Mouse (Mus musculus): Measurements from ENCODE around the gene Asprv1. TPM values are rescaled to one million over a fixed set of nuclear protein-coding genes. Genes with fewer than 3 reads are reported as not detected.

Asprv1 gene
- polyA plus RNA-seq, 1 experiment from 2014 or later: 2,145 TPM

- H3K4me3 ChIP-seq (ENCODE audit: low read depth, low read length): no peak overlapping the region
- H3K4me2 ChIP-seq (replicated peaks; ENCODE audit: low read depth): no peak overlapping the region
- ATAC-seq (ENCODE audit: low FRiP score, low TSS enrichment) (no peak), DNase-seq (ENCODE audit: low spot score) (no peak)
- no peaks in the 10 kb centered on the region for H3K27me3 ChIP-seq (ENCODE audit: control insufficient read depth, insufficient read depth, low read length)
- no peaks in the 10 kb centered on the region for H3K4me1 ChIP-seq (replicated peaks; ENCODE audit: control insufficient read depth, insufficient read depth)
- H3K9me3 ChIP-seq (ENCODE audit: control insufficient read depth, low read length): no peaks in the 10 kb centered on the region
- WGBS: 77% methylated on average over 4 of the region's 4 CpGs
- TF ChIP-seq CTCF (IDR thresholded peaks at IDR 0.05; ENCODE audit: low read depth) (no peak), EP300 (optimal IDR thresholded peaks at IDR 0.05) (no peak)
- H3K9ac ChIP-seq (ENCODE audit: low read length): no peak overlapping the region
- H3K36me3 ChIP-seq (ENCODE audit: control insufficient read depth, insufficient read depth, low read length): no peaks in the 10 kb centered on the region
- no peak overlapping the region for H3K27ac ChIP-seq (replicated peaks)
Observed at GRCm38 (mm10) chr6:86615301-86615700, 12.7 kb upstream of the Asprv1 start.

GRCm38 (mm10) chr6:86623201-86623600 lies 4.8 kb upstream of the Asprv1 start:
- Histone ChIP-seq H3K27me3 (ENCODE audit: control insufficient read depth, insufficient read depth, low read length) (no peaks in the 10 kb centered on the region), H3K4me3 (ENCODE audit: low read depth, low read length) (no peak overlapping the region), H3K4me1 (replicated peaks; ENCODE audit: control insufficient read depth, insufficient read depth) (no peaks in the 10 kb centered on the region), H3K36me3 (ENCODE audit: control insufficient read depth, insufficient read depth, low read length) (no peaks in the 10 kb centered on the region), H3K27ac (replicated peaks) (no peak overlapping the region; the same call in 1 of the 2 replicates), H3K9ac (ENCODE audit: low read length) (no peak overlapping the region), H3K9me3 (ENCODE audit: control insufficient read depth, low read length) (no peaks in the 10 kb centered on the region), H3K4me2 (replicated peaks; ENCODE audit: low read depth) (no peak overlapping the region)
- TF ChIP-seq CTCF (IDR thresholded peaks at IDR 0.05; ENCODE audit: low read depth) (no peak), EP300 (optimal IDR thresholded peaks at IDR 0.05) (no peak)
- DNase-seq (ENCODE audit: low spot score): no peak
- ATAC-seq (ENCODE audit: low FRiP score, low TSS enrichment): no peak
- 84% methylated on average over 4 of the region's 4 CpGs for WGBS

GRCm38 (mm10) chr6:86624074-86625030 lies 3.6 kb upstream of the Asprv1 start:
- Histone ChIP-seq H3K27ac (replicated peaks) (peak overlapping the region; percentile 53), H3K36me3 (ENCODE audit: control insufficient read depth, insufficient read depth, low read length) (no peaks in the 10 kb centered on the region; the same call in 1 of the 2 replicates), H3K4me3 (ENCODE audit: low read depth, low read length) (no peak overlapping the region), H3K4me1 (replicated peaks; ENCODE audit: control insufficient read depth, insufficient read depth) (no peaks in the 10 kb centered on the region), H3K9ac (ENCODE audit: low read length) (no peak overlapping the region), H3K4me2 (replicated peaks; ENCODE audit: low read depth) (no peak overlapping the region), H3K9me3 (ENCODE audit: control insufficient read depth, low read length) (no peaks in the 10 kb centered on the region), H3K27me3 (ENCODE audit: control insufficient read depth, insufficient read depth, low read length) (no peaks in the 10 kb centered on the region)
- TF ChIP-seq CTCF (IDR thresholded peaks at IDR 0.05; ENCODE audit: low read depth): no peak
- TF ChIP-seq EP300 (optimal IDR thresholded peaks at IDR 0.05): no peak
- 63% methylated on average over 18 of the region's 18 CpGs for WGBS
- no peak for DNase-seq (ENCODE audit: low spot score)
- ATAC-seq (ENCODE audit: low FRiP score, low TSS enrichment): no peak

GRCm38 (mm10) chr6:86630141-86630540 lies 2.2 kb downstream of the Asprv1 start:
- Histone ChIP-seq H3K9me3 (ENCODE audit: control insufficient read depth, low read length) (no peaks in the 10 kb centered on the region), H3K4me2 (replicated peaks; ENCODE audit: low read depth) (no peak overlapping the region), H3K4me1 (replicated peaks; ENCODE audit: control insufficient read depth, insufficient read depth) (no peaks in the 10 kb centered on the region), H3K27ac (replicated peaks) (0 out of 2 replicates have a peak overlapping the region, but pooled peaks have one; percentile 18), H3K9ac (ENCODE audit: low read length) (no peak overlapping the region), H3K4me3 (ENCODE audit: low read depth, low read length) (no peak overlapping the region), H3K36me3 (ENCODE audit: control insufficient read depth, insufficient read depth, low read length) (no peaks in the 10 kb centered on the region; the same call in 1 of the 2 replicates), H3K27me3 (ENCODE audit: control insufficient read depth, insufficient read depth, low read length) (no peaks in the 10 kb centered on the region)
- no peak for DNase-seq (ENCODE audit: low spot score)
- ATAC-seq (ENCODE audit: low FRiP score, low TSS enrichment): no peak
- 58% methylated on average over 3 of the region's 3 CpGs for WGBS
- no peak for TF ChIP-seq EP300 (optimal IDR thresholded peaks at IDR 0.05)

- TF ChIP-seq EP300 (optimal IDR thresholded peaks at IDR 0.05): no peak
- TF ChIP-seq CTCF (IDR thresholded peaks at IDR 0.05; ENCODE audit: low read depth): no peak
- peak; percentile 90 for ATAC-seq (ENCODE audit: low FRiP score, low TSS enrichment)
- no peaks in the 10 kb centered on the region for H3K9me3 ChIP-seq (ENCODE audit: control insufficient read depth, low read length)
Observed at GRCm38 (mm10) chr6:86636495-86636894, 8.5 kb downstream of the Asprv1 start.

More at GRCm38 (mm10) chr6:86636495-86636894, 8.5 kb downstream of the Asprv1 start:
- no peaks in the 10 kb centered on the region for H3K4me1 ChIP-seq (replicated peaks; ENCODE audit: control insufficient read depth, insufficient read depth)
- no peak overlapping the region for H3K9ac ChIP-seq (ENCODE audit: low read length)
- DNase-seq (ENCODE audit: low spot score): peak; percentile 73
- H3K27ac ChIP-seq (replicated peaks): peak overlapping the region; percentile 13; the same call in 1 of the 2 replicates
- H3K4me2 ChIP-seq (replicated peaks; ENCODE audit: low read depth): no peak overlapping the region
- no peaks in the 10 kb centered on the region for H3K36me3 ChIP-seq (ENCODE audit: control insufficient read depth, insufficient read depth, low read length)
- H3K27me3 ChIP-seq (ENCODE audit: control insufficient read depth, insufficient read depth, low read length): no peaks in the 10 kb centered on the region
- WGBS: 53% methylated on average over 2 of the region's 2 CpGs
- no peak overlapping the region for H3K4me3 ChIP-seq (ENCODE audit: low read depth, low read length)
